Mouse (Mus musculus): ENCODE data around the gene Sec13. TPM values are rescaled to one million over a fixed set of nuclear protein-coding genes. Genes with fewer than 3 reads are reported as not detected.

The Sec13 gene
- polyA plus RNA-seq, 1 experiment from 2014 or later, result 381 TPM

DNA sequence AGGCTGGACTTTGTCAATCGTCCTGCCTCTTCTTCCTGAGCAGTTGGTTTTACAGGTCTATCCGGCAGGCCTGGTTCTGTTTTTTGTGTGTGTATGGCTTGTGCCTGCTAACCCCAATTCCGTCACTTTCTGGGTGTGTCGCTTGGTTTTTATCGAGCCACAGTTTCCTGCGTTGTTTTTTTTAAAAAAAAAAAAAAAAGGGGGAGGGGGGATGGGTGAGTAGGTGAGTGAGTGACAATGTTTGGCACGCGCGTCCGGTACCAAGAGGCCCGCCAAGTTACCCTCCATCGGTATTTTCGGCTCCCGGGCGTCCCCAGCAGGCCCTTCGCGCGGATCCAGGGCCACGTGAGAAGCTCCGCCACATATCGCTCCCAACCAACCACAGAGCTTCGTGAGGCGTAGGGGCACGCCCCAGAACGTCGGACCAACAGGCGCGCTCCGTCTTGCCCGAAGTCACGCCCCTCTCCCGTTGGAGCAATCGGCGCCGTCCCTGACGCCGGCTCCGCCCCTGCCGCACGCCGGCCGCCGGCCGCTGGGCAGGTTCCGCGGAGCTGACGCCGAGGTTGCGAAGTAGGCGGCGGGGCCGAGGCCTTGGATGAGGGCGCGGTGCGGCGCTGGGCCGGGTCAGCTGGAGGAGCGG is 43.8 kb downstream of the Sec13 start, which contains the start of gene Tatdn2:
Gene Tatdn2 (plus strand): TSS at position 469 of the 640 bp plus-strand sequence.
- H3K36me3 ChIP-seq (ENCODE audit: control insufficient read depth, insufficient read depth), result peaks cover 30% of the 10 kb centered on the region

DNA sequence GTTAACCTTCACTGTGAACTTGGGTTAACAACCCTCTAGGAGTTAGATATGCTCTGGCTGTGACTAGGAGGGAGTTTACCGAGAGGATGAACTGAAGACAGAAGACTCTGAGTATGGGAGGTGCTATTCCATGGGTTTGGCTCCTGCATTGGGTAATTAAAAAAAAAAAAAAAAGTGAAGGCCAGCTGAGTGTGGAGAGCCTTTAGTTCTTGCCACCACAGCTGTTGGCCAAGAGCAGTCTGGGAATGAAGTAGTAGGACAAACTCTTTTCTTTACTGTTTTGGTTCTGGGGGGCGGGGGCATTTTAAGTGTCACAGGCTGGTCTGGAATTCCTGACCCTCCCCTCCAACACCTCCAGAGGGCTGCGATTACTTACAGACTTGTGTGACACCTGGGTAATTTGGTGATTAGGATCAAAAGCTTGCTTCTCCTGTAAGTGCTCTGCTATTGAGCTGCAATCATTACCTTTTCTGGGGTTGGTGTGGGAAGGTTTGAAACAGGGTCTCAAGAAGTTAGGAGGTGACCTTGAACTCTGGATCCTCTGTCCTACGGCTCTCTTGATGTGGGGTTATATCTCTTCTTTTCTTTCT is 44.7 kb downstream of the Sec13 start:
- Histone ChIP-seq H3K27me3 (replicated peaks; ENCODE audit: control insufficient read depth, insufficient read depth, low read length) (no peaks in the 10 kb centered on the region), H3K9ac (ENCODE audit: low read depth, low read length) (no peak overlapping the region), H3K4me1 (replicated peaks; ENCODE audit: control insufficient read depth, insufficient read depth, low read length) (peaks cover 8% of the 10 kb centered on the region; the same call in 1 of the 2 replicates), H3K27ac (ENCODE audit: low read depth, low read length) (peak overlapping the region; percentile 75), H3K36me3 (ENCODE audit: control insufficient read depth, insufficient read depth) (peaks cover 23% of the 10 kb centered on the region), H3K4me3 (ENCODE audit: low read depth, low read length) (peak overlapping the region; percentile 86), H3K4me2 (replicated peaks; ENCODE audit: low read depth) (peak overlapping the region; percentile 96), H3K9me3 (ENCODE audit: control insufficient read depth) (no peaks in the 10 kb centered on the region)
- 32% methylated on average over 4 of the region's 4 CpGs for WGBS
- no peak for TF ChIP-seq CTCF (IDR thresholded peaks at IDR 0.05; ENCODE audit: low read depth)
- ATAC-seq, result no peak

More for the DNA sequence above, 43.8 kb downstream of the Sec13 start, which contains the start of gene Tatdn2:
- H3K4me3 ChIP-seq (ENCODE audit: low read depth, low read length), result peak within 1 kb of the TSS; percentile 86
- peak; percentile 55 for TF ChIP-seq CTCF (IDR thresholded peaks at IDR 0.05; ENCODE audit: low read depth)
- ATAC-seq, result peak; percentile 97
- peak within 1 kb of the TSS; percentile 97 for H3K27ac ChIP-seq (ENCODE audit: low read depth, low read length)
- H3K27me3 ChIP-seq (replicated peaks; ENCODE audit: control insufficient read depth, insufficient read depth, low read length), result no peaks in the 10 kb centered on the region
- peak within 1 kb of the TSS; percentile 87 for H3K9ac ChIP-seq (ENCODE audit: low read depth, low read length)
- no peaks in the 10 kb centered on the region for H3K9me3 ChIP-seq (ENCODE audit: control insufficient read depth)
- peaks cover 8% of the 10 kb centered on the region; the same call in 1 of the 2 replicates for H3K4me1 ChIP-seq (replicated peaks; ENCODE audit: control insufficient read depth, insufficient read depth, low read length)
- H3K4me2 ChIP-seq (replicated peaks; ENCODE audit: low read depth), result peak within 1 kb of the TSS; percentile 96
- WGBS, result under 1% methylated on average over 51 of the region's 58 CpGs

DNA sequence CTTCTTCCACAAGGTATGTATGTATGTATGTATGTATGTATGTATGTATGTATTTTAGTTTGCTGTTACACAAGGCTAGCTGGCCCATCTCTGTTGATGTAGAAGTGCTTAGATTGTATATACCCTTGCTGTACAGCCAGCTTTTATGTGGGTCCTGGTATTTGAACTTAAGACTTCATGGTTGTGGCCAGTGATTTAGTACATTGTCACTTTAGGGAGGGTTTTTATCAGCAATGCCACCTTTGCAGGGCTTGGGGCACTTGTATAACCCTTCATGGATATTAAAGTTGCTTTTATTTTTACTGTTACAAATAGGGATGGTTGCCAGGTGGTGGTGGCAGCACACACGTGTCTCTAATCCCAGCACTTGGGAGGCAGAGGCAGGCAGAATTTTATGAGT is 45.3 kb downstream of the Sec13 start:
- Histone ChIP-seq H3K36me3 (ENCODE audit: control insufficient read depth, insufficient read depth) (peaks cover 20% of the 10 kb centered on the region), H3K27me3 (replicated peaks; ENCODE audit: control insufficient read depth, insufficient read depth, low read length) (no peaks in the 10 kb centered on the region), H3K9ac (ENCODE audit: low read depth, low read length) (no peak overlapping the region), H3K9me3 (ENCODE audit: control insufficient read depth) (no peaks in the 10 kb centered on the region), H3K4me3 (ENCODE audit: low read depth, low read length) (no peak overlapping the region), H3K4me2 (replicated peaks; ENCODE audit: low read depth) (no peak overlapping the region), H3K27ac (ENCODE audit: low read depth, low read length) (no peak overlapping the region), H3K4me1 (replicated peaks; ENCODE audit: control insufficient read depth, insufficient read depth, low read length) (peaks cover 4% of the 10 kb centered on the region; the same call in 1 of the 2 replicates)
- 67% methylated on average over 1 of the region's 1 CpGs for WGBS
- no peak for ATAC-seq
- TF ChIP-seq CTCF (IDR thresholded peaks at IDR 0.05; ENCODE audit: low read depth), result no peak

DNA sequence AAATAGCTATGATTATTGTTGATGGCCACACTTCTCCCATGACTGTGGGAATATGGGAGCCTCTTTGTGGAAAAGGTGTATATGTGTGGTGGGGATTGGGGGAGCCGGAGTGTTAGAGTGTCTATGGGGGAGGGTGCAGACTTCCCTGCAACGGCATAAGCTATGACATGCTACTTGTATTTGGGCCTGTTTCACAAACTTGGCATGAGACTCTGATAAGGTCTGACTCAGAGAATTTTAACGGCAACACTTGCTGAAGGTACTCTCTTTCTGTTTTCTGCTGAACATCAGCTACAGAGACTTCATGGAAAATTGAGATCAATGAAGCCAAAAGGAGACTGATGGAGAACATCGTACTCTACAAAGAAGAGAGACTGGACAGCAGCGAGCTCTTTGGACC is 47.2 kb downstream of the Sec13 start:
- no peaks in the 10 kb centered on the region for H3K27me3 ChIP-seq (replicated peaks; ENCODE audit: control insufficient read depth, insufficient read depth, low read length)
- H3K4me3 ChIP-seq (ENCODE audit: low read depth, low read length), result no peak overlapping the region
- WGBS, result 85% methylated on average over 5 of the region's 5 CpGs
- H3K4me1 ChIP-seq (replicated peaks; ENCODE audit: control insufficient read depth, insufficient read depth, low read length), result peaks cover 4% of the 10 kb centered on the region
- H3K9me3 ChIP-seq (ENCODE audit: control insufficient read depth), result no peaks in the 10 kb centered on the region
- ATAC-seq, result no peak
- TF ChIP-seq CTCF (IDR thresholded peaks at IDR 0.05; ENCODE audit: low read depth), result no peak
- H3K4me2 ChIP-seq (replicated peaks; ENCODE audit: low read depth), result no peak overlapping the region
- no peak overlapping the region for H3K9ac ChIP-seq (ENCODE audit: low read depth, low read length)
- H3K27ac ChIP-seq (ENCODE audit: low read depth, low read length), result no peak overlapping the region
- peaks cover 17% of the 10 kb centered on the region for H3K36me3 ChIP-seq (ENCODE audit: control insufficient read depth, insufficient read depth)

DNA sequence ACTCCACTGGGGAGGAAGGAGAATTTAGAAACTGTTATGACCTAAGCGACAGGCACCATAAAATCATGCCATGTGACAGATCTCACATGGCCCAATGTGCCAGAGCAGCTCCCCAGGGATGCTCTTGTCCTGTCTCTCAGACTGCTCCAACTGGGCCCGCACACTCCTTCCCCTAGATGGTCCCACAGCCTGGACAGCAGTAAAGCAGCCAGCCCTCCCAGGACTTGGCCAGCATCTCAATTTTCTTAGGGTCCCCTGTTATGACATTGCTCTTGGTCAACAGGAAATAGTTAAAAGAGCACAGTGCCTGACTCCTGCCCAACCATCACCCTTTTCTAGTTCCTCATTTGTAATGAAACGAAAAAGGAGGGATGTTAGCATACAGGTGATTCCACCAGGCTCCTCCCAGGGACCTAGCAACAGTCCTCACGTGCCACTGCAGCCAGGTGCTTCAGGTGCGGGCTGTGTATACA is 47.8 kb downstream of the Sec13 start:
- Histone ChIP-seq H3K27me3 (replicated peaks; ENCODE audit: control insufficient read depth, insufficient read depth, low read length) (no peaks in the 10 kb centered on the region), H3K36me3 (ENCODE audit: control insufficient read depth, insufficient read depth) (peaks cover 17% of the 10 kb centered on the region), H3K9me3 (ENCODE audit: control insufficient read depth) (no peaks in the 10 kb centered on the region), H3K4me3 (ENCODE audit: low read depth, low read length) (no peak overlapping the region), H3K9ac (ENCODE audit: low read depth, low read length) (no peak overlapping the region), H3K27ac (ENCODE audit: low read depth, low read length) (no peak overlapping the region), H3K4me2 (replicated peaks; ENCODE audit: low read depth) (no peak overlapping the region), H3K4me1 (replicated peaks; ENCODE audit: control insufficient read depth, insufficient read depth, low read length) (peaks cover 4% of the 10 kb centered on the region)
- WGBS, result 56% methylated on average over 5 of the region's 5 CpGs
- TF ChIP-seq CTCF (IDR thresholded peaks at IDR 0.05; ENCODE audit: low read depth), result no peak
- ATAC-seq, result no peak

GRCm38 (mm10) chr6:113691084-113691462 is 49.5 kb downstream of the Sec13 start:
- H3K4me1 ChIP-seq (replicated peaks; ENCODE audit: control insufficient read depth, insufficient read depth, low read length), result peaks cover 4% of the 10 kb centered on the region
- H3K9me3 ChIP-seq (ENCODE audit: control insufficient read depth), result no peaks in the 10 kb centered on the region
- WGBS, result 55% methylated on average over 4 of the region's 4 CpGs
- H3K27ac ChIP-seq (ENCODE audit: low read depth, low read length), result peak overlapping the region; percentile 89
- peak overlapping the region; percentile 57 for H3K4me2 ChIP-seq (replicated peaks; ENCODE audit: low read depth)
- H3K36me3 ChIP-seq (ENCODE audit: control insufficient read depth, insufficient read depth), result peaks cover 26% of the 10 kb centered on the region
- H3K27me3 ChIP-seq (replicated peaks; ENCODE audit: control insufficient read depth, insufficient read depth, low read length), result no peaks in the 10 kb centered on the region
- no peak for TF ChIP-seq CTCF (IDR thresholded peaks at IDR 0.05; ENCODE audit: low read depth)
- H3K9ac ChIP-seq (ENCODE audit: low read depth, low read length), result peak overlapping the region; percentile 24; the same call in 1 of the 2 replicates
- no peak for ATAC-seq
- 0 out of 2 replicates have a peak overlapping the region, but pooled peaks have one; percentile 11 for H3K4me3 ChIP-seq (ENCODE audit: low read depth, low read length)

Measured in intestine, postnatal 0 days (tissue).